Mouse (Mus musculus) kidney, postnatal 25 days (tissue): ENCODE measurements around the gene Mrpl49.
"Not testable (repeated sequence)": the region's sequence is repeated elsewhere in the genome, so short reads cannot be mapped to it uniquely, and the experiment has no call there.

Experiments
- DNase-seq, 2 experiments: peaks; one replicate each; pipeline ENCODE4 v3.0.0; 2021; ENCODE audit warnings: mixed read lengths in 2 of 2

Mrpl49 gene

DNA sequence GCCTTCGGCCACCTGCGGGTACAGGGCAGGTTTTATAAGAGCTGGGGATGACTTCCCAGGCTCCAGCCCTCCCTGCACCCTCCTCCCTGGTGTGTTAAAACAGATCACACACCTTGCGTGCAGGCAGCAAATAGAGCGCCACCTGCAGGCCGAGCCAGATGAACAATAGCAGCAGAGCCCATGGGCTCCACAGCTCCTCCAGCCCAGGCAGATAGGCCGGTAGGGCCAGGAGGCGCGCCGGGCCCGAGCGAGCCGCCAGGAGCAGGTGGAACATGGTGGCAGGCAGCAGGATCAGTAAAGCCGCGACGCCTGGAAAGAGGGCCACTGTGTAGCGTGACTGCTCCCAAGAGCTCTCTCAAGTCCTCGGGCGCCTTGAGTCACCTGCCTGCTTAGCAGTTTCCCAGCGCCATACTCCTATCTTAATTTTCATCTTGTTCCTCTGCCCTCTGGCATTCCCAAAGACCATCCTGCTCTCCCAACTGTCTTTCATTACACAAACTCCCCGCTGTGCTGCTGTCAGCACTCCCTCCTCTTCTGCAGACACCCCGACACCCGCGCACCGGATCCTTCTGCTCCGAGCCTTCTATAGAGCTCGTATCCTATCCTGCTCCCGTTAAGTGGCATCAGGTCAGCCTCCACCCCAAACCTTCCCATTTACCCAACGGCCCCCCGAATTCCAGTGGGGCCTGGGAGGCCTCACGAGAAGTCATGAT is 9.6 kb upstream of the Mrpl49 start:
- DNase-seq = peak; percentile 89 to 90

DNA sequence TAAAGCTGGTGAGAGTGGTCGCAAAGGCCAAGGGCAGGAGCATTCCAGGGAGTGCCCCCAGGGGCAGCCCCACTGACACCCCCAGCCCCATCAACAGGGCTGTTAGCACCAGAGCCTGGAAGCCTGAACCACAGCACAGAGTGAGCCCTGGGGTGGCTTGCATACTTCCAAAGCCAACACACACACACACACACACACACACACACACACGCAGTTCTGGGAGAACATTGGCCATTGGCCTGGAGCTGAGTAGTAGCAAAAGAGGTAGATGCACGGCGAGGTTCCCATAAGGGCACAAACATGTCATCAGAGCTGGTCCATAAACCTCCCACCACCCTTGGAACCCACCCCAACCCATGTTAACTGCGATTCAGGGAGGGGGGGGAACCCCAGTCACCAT is 9.0 kb upstream of the Mrpl49 start:
- peak in 1 of 2 experiments; percentile 44 for DNase-seq

DNA sequence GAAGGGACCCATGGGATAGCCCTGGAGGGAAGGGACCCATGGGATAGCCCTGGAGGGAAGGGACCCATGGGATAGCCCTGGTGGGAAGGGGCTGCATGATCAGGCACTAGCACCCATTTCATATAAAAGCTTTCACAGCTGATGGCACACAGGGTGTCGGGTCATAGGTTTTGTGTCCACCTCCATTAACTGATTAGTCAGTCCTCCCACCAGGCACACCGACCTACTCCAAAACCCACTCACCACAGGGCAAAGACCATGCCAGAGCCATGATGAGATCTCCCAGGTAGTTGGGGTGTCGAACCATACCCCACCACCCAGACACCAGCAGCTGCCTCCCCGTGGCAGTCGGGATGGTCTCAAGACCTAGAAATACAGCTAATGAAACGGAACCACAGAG is 5.5 kb upstream of the Mrpl49 start:
- peak in 1 of 2 experiments; percentile 30 for DNase-seq

DNA sequence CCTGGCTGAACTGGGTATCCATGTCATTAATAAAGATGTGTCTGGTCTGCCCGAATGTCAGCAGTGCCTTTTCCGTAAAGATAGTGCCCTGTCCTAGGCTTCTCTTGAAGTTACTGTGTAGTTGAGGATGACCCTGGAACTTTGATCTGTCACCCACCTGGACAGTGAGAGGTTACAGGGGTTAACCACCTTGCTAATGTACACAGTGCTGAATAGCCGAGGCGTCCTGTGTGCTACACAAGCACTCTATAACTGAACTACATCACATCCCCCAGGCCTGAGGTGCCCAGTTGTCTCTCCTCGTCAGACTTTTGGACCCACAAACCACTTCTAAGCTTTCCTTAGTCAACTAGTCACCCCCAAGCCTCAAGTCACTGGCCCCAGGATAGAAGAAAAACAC is 4.8 kb upstream of the Mrpl49 start:
- DNase-seq = peak in 1 of 2 experiments; percentile 37

DNA sequence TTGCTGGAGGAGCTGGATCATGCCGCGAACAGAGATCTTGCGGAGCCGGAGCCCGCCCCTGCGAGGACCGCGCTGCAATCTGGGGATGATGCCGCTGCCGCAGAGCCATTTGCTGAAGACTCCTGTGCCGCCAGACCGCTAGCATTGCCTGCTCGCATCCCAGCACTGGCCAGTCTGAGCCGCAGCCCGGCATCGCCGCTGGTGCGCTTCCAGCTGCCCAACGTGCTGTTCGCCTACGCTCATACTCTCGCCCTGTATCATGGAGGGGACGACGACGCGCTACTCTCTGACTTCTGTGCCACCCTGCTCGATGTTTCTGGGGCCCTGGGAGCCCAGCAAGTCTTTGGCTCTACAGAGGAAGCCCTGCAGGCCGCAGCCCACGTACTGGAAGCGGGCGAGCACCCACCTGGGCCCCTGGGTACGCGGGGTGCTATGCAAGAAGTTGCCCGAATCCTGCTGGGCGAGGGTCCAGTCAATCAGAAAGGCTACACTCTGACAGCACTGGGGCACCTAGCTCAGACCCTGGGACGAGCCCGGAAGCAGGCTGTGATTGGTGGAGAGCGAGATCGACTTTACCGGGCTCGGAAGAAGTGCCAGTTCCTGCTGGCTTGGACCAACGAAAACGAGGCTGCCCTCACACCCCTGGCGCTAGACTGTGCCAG is 4.2 kb upstream of the Mrpl49 start:
- peak; percentile 52 to 80 for DNase-seq

DNA sequence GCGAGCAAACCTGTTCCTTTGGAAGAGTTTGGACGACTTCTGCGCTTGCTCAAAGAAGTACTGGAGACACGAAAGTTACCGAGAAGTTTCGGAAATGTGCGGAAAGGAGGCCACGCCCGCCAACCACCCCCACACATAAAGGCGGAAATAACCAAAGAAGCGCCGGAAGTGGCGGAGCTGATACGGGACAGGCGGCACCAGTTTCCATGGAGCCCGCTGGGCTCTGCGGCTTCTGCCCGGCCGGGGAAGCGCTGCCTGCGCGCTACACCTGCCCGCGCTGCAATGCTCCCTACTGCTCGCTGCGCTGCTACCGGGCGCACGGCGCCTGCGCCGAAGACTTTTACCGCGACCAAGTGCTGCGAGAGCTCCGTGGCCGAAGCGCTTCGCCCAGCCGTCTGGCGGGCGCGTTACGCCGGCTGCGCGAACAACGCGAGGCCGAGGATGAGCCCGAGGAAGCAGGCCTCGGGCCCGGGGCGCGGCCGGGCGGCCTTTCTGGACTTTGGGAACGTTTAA is 3.5 kb upstream of the Mrpl49 start, which contains the start of gene Znhit2:
TSS of gene Znhit2 (plus strand) at position 172 of the 513 bp plus-strand sequence.
- DNase-seq = peak; percentile 97

DNA sequence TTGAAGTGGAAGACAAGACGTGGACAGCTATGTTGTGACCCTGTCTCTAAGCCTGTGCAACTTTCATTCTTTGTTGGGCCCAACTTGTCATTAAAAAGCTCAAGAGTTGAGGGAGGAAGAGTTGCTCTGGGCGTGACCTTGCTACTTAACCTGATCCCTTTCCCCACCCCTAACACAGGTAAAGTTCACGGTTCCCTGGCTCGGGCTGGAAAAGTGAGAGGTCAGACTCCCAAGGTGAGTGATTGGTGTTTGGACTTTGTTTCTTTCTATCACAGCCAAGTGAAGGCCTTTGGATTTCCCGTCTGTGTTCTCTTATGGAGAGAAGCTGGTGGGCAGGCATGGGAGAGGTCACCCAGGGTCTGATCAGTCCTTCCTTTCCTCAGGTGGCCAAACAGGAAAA is 1.4 kb upstream of the Mrpl49 start:
- peak in 1 of 2 experiments; percentile 53 for DNase-seq

DNA sequence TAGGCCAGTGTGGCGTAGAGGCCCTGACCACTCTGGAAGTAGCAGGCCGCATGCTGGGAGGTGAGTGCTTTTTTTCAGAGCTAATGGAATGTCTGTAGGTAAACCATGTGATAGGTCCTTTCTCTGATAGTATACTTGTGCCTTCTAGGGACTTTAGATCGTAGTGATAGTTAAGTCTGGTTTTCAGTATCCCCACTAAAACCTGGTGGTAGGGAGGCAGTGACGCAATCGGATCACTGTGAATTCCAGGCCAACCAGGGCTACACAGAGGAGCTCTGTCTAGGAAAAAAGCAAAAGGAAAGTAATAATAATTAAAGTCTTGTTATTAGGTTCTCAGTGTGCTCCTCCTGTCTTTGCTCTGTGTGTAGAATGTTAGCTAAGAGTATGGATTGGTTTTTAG is 928 bp upstream of the Mrpl49 start:
- no peak for DNase-seq

DNA sequence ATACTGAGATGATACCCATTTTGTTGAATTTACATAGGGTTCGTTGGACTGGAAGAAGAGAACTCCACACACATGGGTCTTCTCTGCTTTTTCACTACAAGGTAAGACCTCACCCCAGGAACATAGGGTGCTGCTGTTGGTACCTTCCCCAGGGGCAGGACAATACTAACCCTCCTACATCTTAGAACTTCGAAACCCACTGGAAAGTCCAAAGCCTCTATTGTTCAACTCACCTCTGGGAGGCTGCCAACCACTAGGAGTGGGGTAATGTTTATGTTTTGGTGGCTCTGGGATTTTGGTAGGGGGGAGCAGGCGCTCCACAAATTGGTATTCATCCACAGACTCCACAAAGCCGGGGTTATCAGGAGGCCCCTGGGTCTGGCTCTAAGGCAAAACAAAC is 889 bp downstream of the Mrpl49 start:
- peak in 1 of 2 experiments; percentile 36 for DNase-seq

DNA sequence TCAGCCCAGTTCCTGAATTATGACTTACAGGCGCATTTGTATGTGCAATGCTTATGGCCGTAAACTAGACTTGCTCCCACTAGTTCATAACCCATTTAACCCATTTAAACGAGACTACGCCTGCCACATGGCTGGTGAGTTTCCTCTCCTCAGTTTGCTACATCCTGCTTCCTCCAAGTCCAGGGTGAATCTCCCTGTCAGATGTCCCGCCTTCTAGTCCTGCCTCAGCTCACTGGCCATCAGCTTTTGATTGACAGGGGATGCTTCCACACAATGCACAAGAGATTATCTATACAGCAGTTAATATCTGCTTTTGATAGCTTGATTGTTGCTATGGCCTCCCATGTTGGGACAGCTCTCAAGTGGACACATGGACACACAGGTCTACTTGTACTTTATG is 3.3 kb downstream of the Mrpl49 start:
- DNase-seq = no peak

DNA sequence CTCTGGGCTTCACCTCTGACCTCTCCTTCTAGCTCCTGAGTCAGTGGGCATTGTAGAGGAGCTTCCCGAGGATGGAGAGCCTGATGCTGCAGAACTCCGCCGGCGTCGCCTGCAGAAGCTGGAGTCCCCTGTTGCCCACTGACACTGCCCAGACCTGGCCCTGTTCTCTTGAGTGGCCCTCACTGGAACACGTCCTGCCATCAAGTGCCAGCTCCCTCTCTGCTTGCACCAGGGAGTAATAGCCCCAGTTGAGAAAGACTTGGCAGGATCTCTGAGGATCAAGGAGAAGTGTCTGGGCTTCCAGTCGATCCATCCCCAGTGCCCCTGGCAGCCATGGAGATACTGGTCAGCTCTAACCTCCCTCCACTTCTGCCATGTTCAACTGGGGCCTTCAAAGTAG is 5.1 kb downstream of the Mrpl49 start:
- no peak for DNase-seq

DNA sequence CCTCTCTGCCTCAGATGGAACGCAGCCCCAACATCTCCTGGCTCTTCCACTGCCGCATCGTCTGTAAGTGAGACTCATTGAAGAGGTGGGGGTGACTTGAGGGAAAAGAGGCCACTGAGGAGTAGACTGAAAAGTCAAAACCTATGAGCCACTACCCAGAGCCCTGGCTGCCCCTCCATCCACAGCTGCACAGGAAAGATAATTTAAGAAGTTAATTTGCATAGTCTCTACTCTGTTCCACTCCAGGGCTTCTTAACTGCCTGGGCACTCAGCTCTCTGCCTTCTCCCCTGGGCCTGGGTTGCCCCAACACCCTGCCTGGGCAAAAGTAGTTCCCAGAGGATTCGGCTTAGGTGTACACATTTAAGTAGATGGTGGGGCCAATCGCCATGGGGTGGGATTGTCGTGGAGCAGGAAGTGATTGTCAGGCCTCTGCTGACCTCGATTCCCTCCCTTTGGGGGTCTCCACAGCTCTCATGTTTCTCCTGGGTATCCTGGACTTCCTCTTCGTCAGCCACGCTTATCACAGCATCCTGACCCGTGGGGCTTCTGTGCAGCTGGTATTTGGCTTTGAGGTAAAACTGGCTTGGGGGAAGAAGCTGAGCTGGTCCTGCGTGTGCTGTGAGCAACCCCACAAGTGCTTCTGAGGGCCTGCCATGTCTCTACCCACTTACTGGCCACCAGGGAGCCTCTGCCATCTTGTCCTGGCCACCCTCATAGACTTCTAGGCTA is 8.7 kb downstream of the Mrpl49 start:
- no peak for DNase-seq

DNA sequence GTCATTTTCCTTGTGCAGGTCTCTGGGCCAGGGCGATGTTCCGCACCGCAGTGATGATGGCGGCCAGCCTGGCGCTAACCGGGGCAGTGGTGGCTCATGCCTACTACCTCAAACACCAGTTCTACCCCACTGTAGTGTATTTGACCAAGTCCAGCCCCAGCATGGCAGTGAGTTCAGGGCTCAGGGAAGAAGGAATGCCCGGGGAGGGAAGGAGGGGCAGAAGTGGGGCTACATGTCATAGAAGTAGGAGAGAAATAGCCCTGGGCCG is 9.8 kb downstream of the Mrpl49 start:
- DNase-seq = no peak

DNA sequence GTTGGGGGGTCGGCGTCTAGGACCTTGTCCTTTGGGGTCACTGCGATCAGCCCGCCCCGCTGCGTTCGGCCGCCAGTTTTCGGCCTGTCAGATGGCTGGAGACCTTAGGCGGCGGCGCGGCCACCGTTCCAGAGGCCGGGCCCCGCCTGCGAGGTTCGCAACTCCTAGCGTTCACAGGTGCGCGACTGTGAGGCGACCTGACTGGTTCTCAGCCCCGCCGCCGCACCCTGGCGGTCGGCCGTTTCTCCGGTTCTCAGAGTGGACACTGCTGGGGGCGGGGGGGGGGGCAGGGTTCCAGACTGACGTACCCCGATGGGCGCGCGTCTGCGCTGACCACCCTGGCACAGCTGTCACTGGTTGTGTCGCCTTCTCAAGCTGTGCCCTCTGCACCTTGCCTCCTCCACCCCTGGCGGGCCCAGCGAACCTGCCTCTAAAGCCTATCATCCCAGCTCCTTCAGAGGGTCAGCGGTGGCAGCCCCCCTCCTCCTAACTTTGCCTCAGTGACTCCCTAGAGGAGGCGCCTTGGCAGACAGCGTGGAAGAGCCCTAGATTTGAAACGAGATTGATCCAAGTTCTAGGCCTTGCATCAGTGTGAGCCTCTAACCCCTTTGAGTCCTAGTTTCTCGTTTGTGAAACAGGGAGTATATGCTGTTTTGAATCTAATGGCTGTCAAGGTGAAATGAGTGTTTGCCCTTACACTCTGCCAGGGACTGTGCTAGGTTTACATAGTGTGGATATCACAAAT is 10.3 kb downstream of the Mrpl49 start:
- DNase-seq = no peak

DNA sequence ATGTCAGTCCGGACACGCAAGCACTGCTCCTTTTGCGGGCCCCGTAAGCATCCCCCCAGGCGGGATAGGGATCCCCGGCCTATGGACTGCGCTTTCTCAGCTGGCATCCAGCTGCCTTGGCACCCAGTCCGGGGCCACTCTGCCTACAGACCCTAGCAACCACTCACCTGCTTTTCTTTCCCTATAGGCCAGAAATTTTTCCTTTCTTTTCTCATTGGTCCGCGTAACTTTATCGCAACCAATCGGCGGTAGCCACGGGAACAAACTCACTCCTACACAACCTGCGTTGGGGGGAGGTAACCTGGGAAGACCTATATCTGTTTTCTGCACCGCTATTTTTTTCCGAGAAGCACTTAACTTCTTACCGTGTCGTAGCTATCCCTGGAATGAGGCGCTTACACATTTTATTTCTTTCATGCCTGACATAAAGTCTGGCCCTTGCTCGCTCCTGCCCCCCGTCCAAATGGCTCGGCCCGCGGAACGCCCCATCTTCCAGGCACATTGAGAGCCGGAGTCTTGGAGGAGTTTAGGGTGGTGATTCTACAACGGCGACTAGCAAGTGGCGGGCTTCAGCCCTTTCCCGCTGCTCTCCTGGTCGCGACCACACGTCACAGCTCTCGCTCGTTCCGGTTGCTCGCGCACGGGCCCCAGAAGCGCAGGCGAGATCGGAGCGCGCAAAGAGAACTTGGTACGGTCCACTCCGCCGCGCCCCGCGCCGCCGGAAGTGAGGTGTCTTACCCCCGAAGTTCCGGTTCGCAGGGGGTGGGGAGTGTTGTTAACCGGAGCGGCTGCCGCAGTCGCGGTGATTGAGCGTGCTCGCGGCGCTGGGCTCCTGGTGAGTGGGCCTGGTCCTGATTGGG is 11.1 kb downstream of the Mrpl49 start, which contains the start of gene Syvn1:
TSS of gene Syvn1 (plus strand) at position 283 of the 860 bp plus-strand sequence.
- peak; percentile 90 to 95 for DNase-seq

DNA sequence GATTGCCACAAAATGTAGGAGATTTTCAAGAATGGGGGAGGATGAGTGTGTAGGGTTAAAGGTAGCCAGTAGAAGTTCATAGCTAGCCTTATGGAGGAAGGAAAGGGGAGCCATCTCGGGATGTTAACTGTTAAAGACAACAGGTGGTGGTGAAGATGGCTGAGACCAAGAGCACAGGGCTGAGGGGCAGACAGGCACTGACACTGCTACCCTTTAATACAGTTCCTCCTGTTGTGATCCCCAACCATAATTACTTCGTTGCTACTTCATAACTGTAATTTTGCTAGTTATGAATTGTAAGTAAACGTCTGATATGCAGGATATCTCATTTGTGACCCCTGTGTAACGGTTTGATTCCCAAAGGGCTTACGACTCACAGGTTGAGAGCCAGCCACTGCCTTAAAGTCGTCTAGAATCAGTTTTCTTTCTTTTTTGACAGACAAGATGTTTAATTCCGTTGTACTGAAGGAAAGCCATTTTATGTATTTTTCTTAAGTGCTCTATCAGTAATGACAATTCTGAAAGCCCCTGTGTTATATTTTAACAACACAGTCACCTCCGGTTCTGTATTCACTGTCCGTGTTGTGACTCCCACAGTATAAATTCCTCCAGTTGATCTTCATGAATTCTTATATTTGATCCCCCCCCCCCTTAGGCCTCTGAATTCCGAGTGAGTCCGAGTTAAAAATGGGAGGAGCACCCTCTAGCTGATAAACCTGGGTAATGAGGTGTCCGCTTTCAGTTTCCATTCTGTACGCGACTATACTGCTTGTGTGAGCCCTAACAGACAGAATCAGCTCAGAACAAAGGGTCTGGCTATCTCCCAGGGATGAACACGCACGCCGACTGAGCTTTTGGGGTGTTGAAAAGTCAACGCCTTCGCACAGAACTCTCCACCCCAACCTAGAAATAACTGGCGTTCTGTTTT is 12.0 kb downstream of the Mrpl49 start:
- DNase-seq = no peak

DNA sequence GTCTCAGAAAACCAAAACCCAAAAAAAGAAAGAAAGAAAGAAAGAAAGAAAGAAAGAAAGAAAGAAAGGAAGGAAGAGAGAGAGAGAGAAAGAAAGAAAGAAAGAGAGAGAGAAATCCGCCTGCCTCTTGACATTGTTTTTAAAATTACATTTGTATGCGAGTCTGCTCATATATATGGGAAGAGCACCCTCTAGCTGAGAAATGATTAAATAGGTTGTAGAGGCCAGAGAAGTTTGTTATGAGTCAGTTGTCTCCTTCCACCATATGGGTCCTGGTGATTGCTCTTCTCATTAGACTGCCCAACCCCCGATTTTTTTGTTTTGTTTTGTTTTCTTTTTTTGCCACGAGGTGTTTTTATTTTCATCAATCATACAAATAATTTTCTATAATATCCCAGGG is 13.5 kb downstream of the Mrpl49 start:
- DNase-seq = not testable (repeated sequence)

DNA sequence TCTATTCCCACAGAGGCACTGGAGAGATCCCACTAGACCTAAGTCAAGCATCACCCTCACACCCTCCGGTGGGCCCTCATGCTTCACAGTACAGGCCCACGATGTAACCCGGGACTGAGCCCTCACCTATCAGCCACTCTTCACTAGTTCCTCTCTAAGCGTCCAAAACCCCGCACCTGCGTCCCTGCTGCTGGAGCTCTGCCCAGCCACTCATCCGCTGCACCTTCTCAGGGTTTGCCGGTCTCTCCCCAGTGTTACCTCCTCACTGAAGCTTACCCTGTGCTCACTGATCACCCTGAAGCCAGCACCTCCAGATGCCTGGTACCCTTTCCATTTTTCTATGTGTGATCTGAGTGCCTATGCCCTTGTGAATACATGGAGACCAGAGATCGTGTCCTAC is 15.3 kb downstream of the Mrpl49 start:
- no peak for DNase-seq

DNA sequence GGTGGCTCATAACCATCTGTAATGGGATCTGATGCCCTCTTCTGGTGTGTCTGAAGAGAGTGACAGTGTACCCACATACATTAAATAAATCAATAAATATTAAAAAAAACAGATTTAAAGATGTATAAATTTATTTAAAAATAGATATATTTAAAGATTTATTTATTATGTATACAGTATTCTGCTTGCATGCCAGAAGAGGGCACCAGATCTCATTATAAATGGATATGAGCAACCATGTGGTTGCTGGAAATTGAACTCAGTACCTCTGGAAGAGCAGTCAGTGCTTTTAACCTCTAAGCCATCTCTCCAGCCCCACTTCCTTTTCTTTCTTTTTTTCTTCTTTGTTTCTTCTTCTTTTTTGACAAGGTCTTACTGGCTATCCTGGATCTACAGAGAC is 17.6 kb downstream of the Mrpl49 start:
- DNase-seq = no peak

DNA sequence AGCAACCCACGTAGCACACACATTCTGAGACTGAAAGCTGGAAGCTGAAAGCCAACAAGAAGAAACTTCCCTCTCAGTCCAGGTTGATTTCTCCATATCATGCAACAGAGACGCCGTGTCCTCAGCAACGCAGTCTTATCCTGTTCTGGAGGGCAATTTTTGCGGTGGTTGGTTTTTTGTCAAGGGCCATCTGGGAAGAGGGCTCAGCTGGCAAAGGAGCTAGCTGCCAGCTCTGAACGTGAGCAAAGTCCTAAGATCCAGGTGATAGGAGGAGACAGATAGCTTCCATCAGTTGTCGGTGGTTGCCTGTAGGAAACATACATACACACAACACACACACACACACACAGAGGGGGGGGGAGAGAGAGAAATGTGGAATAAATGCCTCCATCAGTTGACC is 19.3 kb downstream of the Mrpl49 start:
- no peak for DNase-seq

DNA sequence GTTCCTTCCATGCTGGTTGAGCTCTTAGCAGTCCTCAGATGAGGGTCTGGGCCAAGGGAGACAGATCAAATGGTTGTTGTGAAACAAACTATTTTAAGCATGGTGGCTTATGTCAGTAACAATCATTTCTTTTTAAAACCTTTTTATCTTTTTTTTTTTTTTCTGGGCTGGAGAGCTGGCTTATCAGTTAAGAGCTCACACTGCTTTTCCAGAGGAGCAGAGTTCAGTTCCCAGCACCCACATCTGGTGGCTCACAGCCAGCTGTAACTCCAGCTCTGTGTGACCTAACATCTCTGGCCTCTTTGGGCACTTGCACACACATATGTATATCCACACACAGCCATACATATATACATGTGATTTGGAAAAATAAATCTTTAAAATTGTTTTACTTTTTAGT is 19.9 kb downstream of the Mrpl49 start:
- DNase-seq = no peak
